Mouse (Mus musculus): Measurements from ENCODE around the gene Trim44.

The Trim44 gene

GRCm38 (mm10) chr2:102407363-102408184 lies at the start of gene Trim44:
Trim44 (minus strand) TSS chr2:102407828.
- no peak for DNase-seq

GRCm38 (mm10) chr2:102455126-102455525 lies 47.5 kb upstream of the Trim44 start:
- DNase-seq = no peak

- peak; percentile 16 for DNase-seq
Observed at GRCm38 (mm10) chr2:102453447-102453846, 45.8 kb upstream of the Trim44 start.

- DNase-seq = peak; percentile 41
Observed at GRCm38 (mm10) chr2:102451671-102452549, 44.3 kb upstream of the Trim44 start, which contains the start of gene Fjx1. Fjx1 (minus strand) TSS chr2:102452499.

GRCm38 (mm10) chr2:102450761-102451670 lies 43.4 kb upstream of the Trim44 start:
- peak; percentile 45 for DNase-seq

GRCm38 (mm10) chr2:102450248-102450760 lies 42.7 kb upstream of the Trim44 start:
- peak; percentile 66 for DNase-seq

GRCm38 (mm10) chr2:102449630-102450247 lies 42.1 kb upstream of the Trim44 start:
- no peak for DNase-seq

GRCm38 (mm10) chr2:102449056-102449455 lies 41.4 kb upstream of the Trim44 start:
- no peak for DNase-seq

GRCm38 (mm10) chr2:102447831-102448230 lies 40.2 kb upstream of the Trim44 start:
- no peak for DNase-seq

GRCm38 (mm10) chr2:102446851-102447250 lies 39.2 kb upstream of the Trim44 start:
- DNase-seq = no peak

GRCm38 (mm10) chr2:102437357-102438030 lies 29.9 kb upstream of the Trim44 start:
- no peak for DNase-seq

GRCm38 (mm10) chr2:102433879-102434278 lies 26.3 kb upstream of the Trim44 start:
- no peak for DNase-seq

- DNase-seq = no peak
Observed at GRCm38 (mm10) chr2:102431084-102431483, 23.5 kb upstream of the Trim44 start.

- DNase-seq = no peak
Observed at GRCm38 (mm10) chr2:102427974-102428373, 20.3 kb upstream of the Trim44 start.

- DNase-seq = no peak
Observed at GRCm38 (mm10) chr2:102426434-102426833, 18.8 kb upstream of the Trim44 start.

- no peak for DNase-seq
Observed at GRCm38 (mm10) chr2:102416149-102416743, 8.6 kb upstream of the Trim44 start.

GRCm38 (mm10) chr2:102412738-102413137 lies 5.1 kb upstream of the Trim44 start:
- no peak for DNase-seq

- DNase-seq = no peak
Observed at GRCm38 (mm10) chr2:102410615-102411014, 3.0 kb upstream of the Trim44 start.

- no peak for DNase-seq
Observed at GRCm38 (mm10) chr2:102409741-102410140, 2.1 kb upstream of the Trim44 start.
